Mouse (Mus musculus): ENCODE data around the gene Fgf9. TPM values are rescaled to one million over a fixed set of nuclear protein-coding genes. Genes with fewer than 3 reads are reported as not detected.

The Fgf9 gene
- polyA plus RNA-seq (2012; rRNA removed), result 0.84 and 1.9 TPM in 2 replicates

DNA sequence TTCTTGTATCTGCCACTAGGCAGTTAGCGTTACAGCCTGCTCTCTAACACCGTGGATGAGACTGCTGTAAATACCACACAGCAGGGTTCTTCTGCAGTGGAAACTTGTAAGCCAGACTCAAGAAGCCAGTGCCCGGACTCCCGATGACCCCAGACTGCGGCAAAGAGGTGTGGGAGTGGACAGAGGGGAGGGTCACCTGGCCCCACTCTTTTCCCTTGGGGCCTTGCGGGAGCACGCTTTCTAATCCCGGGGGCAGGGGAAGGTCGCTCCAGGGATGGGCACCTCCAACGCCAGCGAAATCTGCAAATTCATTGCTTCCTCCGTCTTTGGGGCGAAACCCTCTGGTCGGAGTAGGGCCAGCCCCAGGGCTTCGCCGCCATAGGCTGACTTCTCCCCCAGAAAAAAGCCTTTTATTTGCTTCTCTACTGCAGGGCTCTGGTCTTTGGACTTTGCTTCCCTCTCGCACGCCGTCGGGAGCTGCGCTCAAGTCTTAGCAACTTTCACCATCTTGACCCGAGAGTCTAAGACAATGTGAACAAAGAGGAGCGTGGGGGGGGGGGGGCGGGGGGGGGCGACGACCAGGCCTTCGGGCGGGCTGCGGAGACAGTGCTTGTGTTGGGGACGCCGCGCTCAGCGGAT lies at the start of gene Fgf9:
Gene Fgf9 (plus strand): TSS at position 67 of the 639 bp plus-strand sequence.

Other genes starting within 250 kb of the Fgf9 start
- gene Ska3, start 244.4 kb upstream of the Fgf9 start, polyA plus RNA-seq (2012; rRNA removed), result 0.65 and 1.2 TPM in 2 replicates
- 52.5 and 54.7 TPM in 2 replicates for gene Mrpl57, start 244.3 kb upstream of the Fgf9 start, polyA plus RNA-seq (2012; rRNA removed)
- 4.7 and 5.1 TPM in 2 replicates for gene Zdhhc20, start 180.3 kb upstream of the Fgf9 start, polyA plus RNA-seq (2012; rRNA removed)
- gene Micu2, start 71.3 kb upstream of the Fgf9 start, polyA plus RNA-seq (2012; rRNA removed), result 33.8 and 35.0 TPM in 2 replicates

All from colon, adult 2 months (tissue).